Mouse (Mus musculus): ENCODE results near the gene Gm15319.

Gene Gm15319

GRCm38 (mm10) chr8:20363110-20363509 is at the start of gene Gm15319:
Gene Gm15319 (minus strand): TSS chr8:20363210.
- no CpG with 5 or more reads among the region's 2 CpGs for WGBS

GRCm38 (mm10) chr8:20410355-20410754 is 47.3 kb upstream of the Gm15319 start:
- 86% methylated on average over 1 of the region's 3 CpGs for WGBS

GRCm38 (mm10) chr8:20408441-20409030 is 45.5 kb upstream of the Gm15319 start:
- WGBS = 68% methylated on average over 8 of the region's 8 CpGs

GRCm38 (mm10) chr8:20389363-20389739 is 26.3 kb upstream of the Gm15319 start:
- WGBS = 26% methylated on average over 6 of the region's 7 CpGs

- WGBS = 49% methylated on average over 4 of the region's 7 CpGs
Observed at GRCm38 (mm10) chr8:20388706-20389362, 25.8 kb upstream of the Gm15319 start.

- WGBS = 83% methylated on average over 2 of the region's 8 CpGs
Observed at GRCm38 (mm10) chr8:20387121-20387794, 24.2 kb upstream of the Gm15319 start.

GRCm38 (mm10) chr8:20384990-20385389 is 22.0 kb upstream of the Gm15319 start:
- WGBS = 33% methylated on average over 1 of the region's 2 CpGs

GRCm38 (mm10) chr8:20384131-20384530 is 21.1 kb upstream of the Gm15319 start:
- 93% methylated on average over 9 of the region's 9 CpGs for WGBS

- 79% methylated on average over 2 of the region's 2 CpGs for WGBS
Observed at GRCm38 (mm10) chr8:20382146-20382545, 19.1 kb upstream of the Gm15319 start.

GRCm38 (mm10) chr8:20381637-20382036 is 18.6 kb upstream of the Gm15319 start:
- WGBS = 88% methylated on average over 2 of the region's 3 CpGs

GRCm38 (mm10) chr8:20381239-20381620 is 18.2 kb upstream of the Gm15319 start:
- WGBS = 71% methylated on average over 1 of the region's 5 CpGs

GRCm38 (mm10) chr8:20380590-20381238 is 17.7 kb upstream of the Gm15319 start:
- 73% methylated on average over 7 of the region's 7 CpGs for WGBS

- whole genome bisulfite sequencing = no CpG with 5 or more reads among the region's 4 CpGs
Observed at GRCm38 (mm10) chr8:20379650-20380436, 16.8 kb upstream of the Gm15319 start.

GRCm38 (mm10) chr8:20378786-20379649 is 16.0 kb upstream of the Gm15319 start:
- 79% methylated on average over 4 of the region's 8 CpGs for WGBS

- 75% methylated on average over 6 of the region's 8 CpGs for WGBS
Observed at GRCm38 (mm10) chr8:20378353-20378752, 15.3 kb upstream of the Gm15319 start.

GRCm38 (mm10) chr8:20375698-20376097 is 12.7 kb upstream of the Gm15319 start:
- WGBS = no CpG with 5 or more reads among the region's 3 CpGs

- 80% methylated on average over 5 of the region's 5 CpGs for WGBS
Observed at GRCm38 (mm10) chr8:20356386-20356785, 6.6 kb downstream of the Gm15319 start.

- 87% methylated on average over 2 of the region's 3 CpGs for WGBS
Observed at GRCm38 (mm10) chr8:20353579-20353978, 9.4 kb downstream of the Gm15319 start.

- WGBS = 93% methylated on average over 5 of the region's 6 CpGs
Observed at GRCm38 (mm10) chr8:20302759-20303158, 60.3 kb downstream of the Gm15319 start.

- WGBS = 76% methylated on average over 4 of the region's 4 CpGs
Observed at GRCm38 (mm10) chr8:20300042-20300441, 63.0 kb downstream of the Gm15319 start.
